ENCODE assay signal across 7 mouse cellular contexts in genomic region chr1:167285320-167285355, GRCm38 (mm10). TPM values are rescaled to one million over a fixed set of nuclear protein-coding genes. Genes with fewer than 3 reads are reported as not detected.
DNase-seq lines count a peak whose midpoint lies in the region; ATAC-seq and TF ChIP-seq lines count a peak whose summit lies in the region.

Uck2 (minus strand) TSS chr1:167285320.

- H3K9me3 ChIP-seq in forebrain, embryonic 11.5 days (ENCODE audit: control insufficient read depth, low read length), result no peaks in the 10 kb centered on the region
- H3K9me3 ChIP-seq in liver, embryonic 11.5 days (ENCODE audit: control insufficient read depth, low read length), result no peaks in the 10 kb centered on the region
- no peaks in the 10 kb centered on the region for H3K9me3 ChIP-seq in stomach, postnatal 0 days (ENCODE audit: control insufficient read depth, low read length)

- peak within 1 kb of the TSS; percentile 54 for H3K4me2 ChIP-seq in forebrain, embryonic 11.5 days (ENCODE audit: low read depth, low read length, severe bottlenecking)
- peak within 1 kb of the TSS; percentile 74 for H3K4me2 ChIP-seq in liver, embryonic 11.5 days
- H3K4me2 ChIP-seq in stomach, postnatal 0 days (replicated peaks; ENCODE audit: low read depth), result peak within 1 kb of the TSS; percentile 94

- TF ChIP-seq EP300 in stomach, postnatal 0 days (optimal IDR thresholded peaks at IDR 0.05), result no peak

- peak within 1 kb of the TSS; percentile 90 for H3K27ac ChIP-seq in forebrain, embryonic 11.5 days (ENCODE audit: low read depth, low read length)
- H3K27ac ChIP-seq in liver, embryonic 11.5 days (ENCODE audit: low read depth, low read length), result peak within 1 kb of the TSS; percentile 92
- peak within 1 kb of the TSS; percentile 96 for H3K27ac ChIP-seq in stomach, postnatal 0 days (replicated peaks)

- peak within 1 kb of the TSS; percentile 96 for H3K9ac ChIP-seq in forebrain, embryonic 11.5 days (ENCODE audit: low read length)
- H3K9ac ChIP-seq in liver, embryonic 11.5 days (ENCODE audit: low read depth, low read length), result peak within 1 kb of the TSS; percentile 96
- peak within 1 kb of the TSS; percentile 85 for H3K9ac ChIP-seq in stomach, postnatal 0 days (ENCODE audit: low read length)

- H3K36me3 ChIP-seq in forebrain, embryonic 11.5 days (ENCODE audit: control insufficient read depth, insufficient read depth, low read length), result no peaks in the 10 kb centered on the region
- H3K36me3 ChIP-seq in liver, embryonic 11.5 days (ENCODE audit: control insufficient read depth, insufficient read depth, low read length), result no peaks in the 10 kb centered on the region
- no peaks in the 10 kb centered on the region for H3K36me3 ChIP-seq in stomach, postnatal 0 days (ENCODE audit: control insufficient read depth, insufficient read depth, low read length)

- no peak for TF ChIP-seq CTCF in stomach, postnatal 0 days (IDR thresholded peaks at IDR 0.05; ENCODE audit: low read depth)

- DNase-seq in urinary bladder, adult 2 months (ENCODE audit: low spot score), result no peak
- DNase-seq in urinary bladder, postnatal 10 days (ENCODE audit: low spot score), result no peak
- DNase-seq in forebrain, embryonic 11.5 days (ENCODE audit: low spot score), result no peak
- DNase-seq in liver, embryonic 11.5 days (ENCODE audit: low spot score), result no peak
- DNase-seq in stomach, postnatal 0 days (ENCODE audit: low spot score), result no peak
- DNase-seq in urinary bladder, postnatal 36 days (ENCODE audit: low spot score in 2 of 2), result no peak

- ATAC-seq in forebrain, embryonic 11.5 days (replicated peaks; ENCODE audit: low FRiP score), result no peak
- ATAC-seq in hematopoietic stem cell, adult 5-6 weeks (replicated peaks in 1 of 2; ENCODE audit: insufficient read depth in 1 of 2, low FRiP score in 2 of 2, low TSS enrichment in 1 of 2, low read depth in 1 of 2, poor library complexity in 2 of 2, severe bottlenecking in 2 of 2), result no peak
- ATAC-seq in liver, embryonic 11.5 days (replicated peaks; ENCODE audit: low FRiP score), result no peak
- no peak for ATAC-seq in stomach, postnatal 0 days (ENCODE audit: low FRiP score, low TSS enrichment)

- WGBS in forebrain, embryonic 11.5 days, result 0% methylated on average over 2 of the region's 2 CpGs
- WGBS in liver, embryonic 11.5 days, result 0% methylated on average over 2 of the region's 2 CpGs
- WGBS in stomach, postnatal 0 days, result 0% methylated on average over 2 of the region's 2 CpGs

- peak within 1 kb of the TSS; percentile 75 for H3K4me3 ChIP-seq in forebrain, embryonic 11.5 days (ENCODE audit: low read depth, low read length)
- peak within 1 kb of the TSS; percentile 93 for H3K4me3 ChIP-seq in liver, embryonic 11.5 days (ENCODE audit: low read depth, low read length)
- H3K4me3 ChIP-seq in stomach, postnatal 0 days (ENCODE audit: low read depth, low read length), result peak within 1 kb of the TSS; percentile 81

- peaks cover 2% of the 10 kb centered on the region; the same call in 1 of the 2 replicates for H3K27me3 ChIP-seq in forebrain, embryonic 11.5 days (ENCODE audit: control insufficient read depth, insufficient read depth, low read length)
- 0 out of 2 replicates have a peak, but pooled peaks cover 6% of the 10 kb centered on the region for H3K27me3 ChIP-seq in liver, embryonic 11.5 days (replicated peaks; ENCODE audit: control insufficient read depth, insufficient read depth, low read length)
- H3K27me3 ChIP-seq in stomach, postnatal 0 days (ENCODE audit: control insufficient read depth, insufficient read depth, low read length), result no peaks in the 10 kb centered on the region

- peaks cover 21% of the 10 kb centered on the region; the same call in 1 of the 2 replicates for H3K4me1 ChIP-seq in forebrain, embryonic 11.5 days (replicated peaks; ENCODE audit: control insufficient read depth, insufficient read depth, low read length)
- peaks cover 42% of the 10 kb centered on the region for H3K4me1 ChIP-seq in liver, embryonic 11.5 days (replicated peaks; ENCODE audit: control insufficient read depth, insufficient read depth, low read length)
- 0 out of 2 replicates have a peak, but pooled peaks cover 2% of the 10 kb centered on the region for H3K4me1 ChIP-seq in stomach, postnatal 0 days (replicated peaks; ENCODE audit: control insufficient read depth, insufficient read depth)

RNA-seq across cellular contexts. Expression of gene Uck2, which starts in this region (rescaled TPM):
- polyA plus RNA-seq in urinary bladder, adult 2 months (2012; rRNA removed), result 12.0 and 19.0 TPM in 2 replicates
- 125 and 140 TPM in 2 replicates for polyA plus RNA-seq in forebrain, embryonic 11.5 days (2014; fragmentation: Nextera tagmentation; extraction: Ambion mirVana)
- 145 and 161 TPM in 2 replicates for total RNA-seq in hematopoietic stem cell, adult 5-6 weeks (2017)
- 144 and 156 TPM in 2 replicates for polyA plus RNA-seq in liver, embryonic 11.5 days (2014; fragmentation: Nextera tagmentation; extraction: Ambion mirVana)
- polyA plus RNA-seq in stomach, postnatal 0 days (2015; fragmentation: Nextera tagmentation; extraction: Ambion mirVana), result 49.4 and 52.5 TPM in 2 replicates
